Mouse (Mus musculus) WW6 (cell line): ENCODE data around the gene Synm.

ENCODE experiments used
- DNase-seq: peaks from one replicate; pipeline ENCODE4 v3.0.0-alpha.2; 2013; ENCODE audit warnings: low read depth, low spot score

Synm gene

GRCm38 (mm10) chr7:67759629-67759995, at the start of gene Synm:
TSS of gene Synm (minus strand) at chr7:67759742.
- DNase-seq, result peak; percentile 61

- DNase-seq, result no peak
These were observed 44.3 kb upstream of the Synm start for GRCm38 (mm10) chr7:67803857-67804215.

DNA sequence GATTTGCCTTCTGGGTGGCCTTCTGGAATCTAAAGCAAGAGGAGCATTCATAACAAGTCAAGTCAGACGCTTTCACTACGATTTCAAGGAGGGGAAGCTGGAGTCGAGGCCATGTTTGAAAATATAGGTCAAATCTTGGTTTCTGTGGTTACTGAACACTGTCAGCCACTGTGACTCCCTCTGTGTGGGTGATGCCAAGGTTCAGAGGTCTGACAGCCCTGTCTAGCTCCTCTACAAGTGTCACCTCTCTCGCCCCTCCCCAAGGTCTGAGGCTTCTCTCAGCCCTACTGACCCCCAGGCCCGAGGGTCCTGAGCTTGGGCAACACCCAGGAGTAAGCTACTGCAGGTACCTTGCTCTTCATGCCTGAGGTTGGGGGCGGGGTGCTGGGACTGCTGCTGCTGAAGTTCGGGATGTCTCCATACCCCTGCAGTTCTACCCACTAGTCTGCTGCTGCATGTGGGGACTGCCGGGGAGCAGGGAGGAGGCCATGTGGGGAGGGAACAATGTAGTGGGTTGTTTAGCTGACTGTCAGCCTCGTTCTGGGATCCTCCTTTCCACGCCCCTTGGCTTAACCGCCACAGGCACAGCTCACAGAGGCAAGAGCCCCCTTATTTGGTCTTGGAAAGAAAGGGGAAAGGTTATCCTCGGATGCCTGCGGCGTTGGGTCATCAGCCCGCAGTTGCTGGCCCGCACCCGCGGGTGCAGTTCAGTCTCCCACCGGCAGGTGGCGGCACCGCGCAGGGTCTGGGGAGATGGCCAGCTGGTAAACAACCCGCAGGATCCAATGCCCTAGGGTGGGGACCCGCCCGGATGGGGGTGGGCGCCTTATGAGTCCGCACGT, 43.7 kb upstream of the Synm start:
- DNase-seq, result peak; percentile 52

DNA sequence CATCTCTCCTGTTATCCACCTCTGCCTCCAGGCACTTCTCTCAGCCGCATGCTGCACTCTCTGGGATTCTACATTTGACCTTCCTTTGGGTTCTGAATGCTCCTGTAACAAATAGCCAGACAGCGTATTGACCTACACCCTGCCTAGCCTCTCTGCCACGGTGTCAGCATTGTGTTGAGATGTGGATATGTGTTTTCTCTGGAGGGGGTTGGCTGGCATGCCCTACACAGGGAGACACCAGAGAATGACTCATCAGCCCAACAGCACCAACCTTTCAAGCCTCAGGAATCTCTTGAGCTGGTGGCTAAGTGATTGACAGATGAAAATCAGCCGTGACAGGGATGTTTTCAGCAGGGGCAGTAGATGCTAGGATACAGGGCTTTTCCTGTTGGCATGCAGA, 41.5 kb upstream of the Synm start:
- DNase-seq, result no peak

GRCm38 (mm10) chr7:67800547-67800946, 41.0 kb upstream of the Synm start:
- DNase-seq, result no peak

DNA sequence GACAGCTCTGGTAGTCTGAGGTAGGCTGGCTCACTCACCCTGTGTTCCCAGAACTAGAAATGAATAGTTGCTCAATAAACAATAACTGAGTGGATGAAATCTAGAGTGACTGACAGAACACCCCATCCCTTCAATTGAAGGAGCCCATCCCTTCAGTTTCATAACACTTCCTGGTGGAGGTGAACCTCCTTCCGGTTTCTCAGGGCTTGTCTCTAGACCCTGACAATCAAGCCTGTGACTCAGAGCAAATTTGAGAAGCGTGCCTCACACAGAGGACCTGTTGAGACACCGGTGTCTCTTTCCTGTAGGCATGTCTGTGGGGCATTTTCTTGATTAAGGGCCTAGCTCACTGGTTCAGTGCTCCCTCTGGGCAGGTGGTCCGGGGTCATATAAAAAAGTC, 38.9 kb upstream of the Synm start:
- no peak for DNase-seq

DNA sequence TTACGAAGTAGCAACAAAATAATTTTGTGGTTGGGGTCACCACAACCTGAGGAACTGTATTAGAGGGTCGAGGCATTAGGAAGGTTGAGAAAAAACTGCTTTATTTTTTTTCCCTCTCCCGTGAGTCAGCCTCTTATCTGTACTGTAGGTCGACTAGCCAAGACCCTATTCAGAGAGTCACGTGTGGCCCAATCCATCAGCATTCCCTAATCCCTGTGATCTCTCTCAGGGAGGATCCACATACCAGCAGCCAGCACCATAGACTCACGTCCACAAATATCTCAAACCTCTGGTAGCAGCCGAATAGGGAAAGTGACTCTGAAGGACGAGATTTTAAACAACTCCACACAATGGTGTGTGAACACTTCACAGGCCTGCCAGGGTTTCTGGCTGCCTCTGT, 37.5 kb upstream of the Synm start:
- DNase-seq, result no peak

DNA sequence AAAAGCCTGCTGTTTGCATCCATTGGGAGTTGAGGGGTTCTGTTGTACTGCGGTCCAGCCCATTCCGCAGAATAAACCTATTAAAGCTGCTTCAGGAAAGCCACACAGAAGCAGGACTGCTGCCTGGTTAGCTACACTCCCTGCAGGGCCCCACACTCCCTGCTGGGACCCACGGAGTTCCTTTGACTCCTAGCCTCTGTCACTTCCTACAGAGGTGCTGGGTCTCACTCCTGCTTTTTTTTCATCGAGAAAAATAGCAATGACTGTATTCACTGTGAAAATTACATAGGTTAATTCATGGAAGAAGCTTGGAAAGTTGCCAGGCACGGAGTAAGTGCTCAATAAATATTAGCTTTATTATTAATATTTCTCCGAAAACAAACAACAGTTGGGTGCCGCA, 33.9 kb upstream of the Synm start:
- DNase-seq, result no peak

DNA sequence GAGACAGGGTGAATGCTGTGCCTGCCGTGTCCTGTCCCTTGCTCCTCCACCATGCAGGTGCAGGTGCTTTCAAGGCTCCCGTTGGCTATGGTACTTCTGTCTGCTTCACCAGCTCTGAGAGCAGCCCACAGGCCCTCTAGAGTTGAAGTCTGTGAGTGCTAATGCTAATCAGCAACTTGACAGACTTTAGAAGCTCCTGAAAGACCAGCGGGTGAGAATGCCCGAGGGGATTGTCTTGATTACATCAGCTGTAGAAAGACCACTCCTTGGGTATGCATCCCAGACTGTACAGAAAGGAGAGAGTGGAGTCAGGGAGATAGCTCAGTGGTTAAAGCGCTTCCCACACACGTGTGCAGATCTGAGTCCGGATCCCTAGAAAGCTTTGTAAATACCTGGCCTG, 31.7 kb upstream of the Synm start:
- no peak for DNase-seq

GRCm38 (mm10) chr7:67788713-67789112, 29.2 kb upstream of the Synm start:
- DNase-seq, result peak; percentile 29

- no peak for DNase-seq
These were observed 28.3 kb upstream of the Synm start for GRCm38 (mm10) chr7:67787861-67788260.

DNA sequence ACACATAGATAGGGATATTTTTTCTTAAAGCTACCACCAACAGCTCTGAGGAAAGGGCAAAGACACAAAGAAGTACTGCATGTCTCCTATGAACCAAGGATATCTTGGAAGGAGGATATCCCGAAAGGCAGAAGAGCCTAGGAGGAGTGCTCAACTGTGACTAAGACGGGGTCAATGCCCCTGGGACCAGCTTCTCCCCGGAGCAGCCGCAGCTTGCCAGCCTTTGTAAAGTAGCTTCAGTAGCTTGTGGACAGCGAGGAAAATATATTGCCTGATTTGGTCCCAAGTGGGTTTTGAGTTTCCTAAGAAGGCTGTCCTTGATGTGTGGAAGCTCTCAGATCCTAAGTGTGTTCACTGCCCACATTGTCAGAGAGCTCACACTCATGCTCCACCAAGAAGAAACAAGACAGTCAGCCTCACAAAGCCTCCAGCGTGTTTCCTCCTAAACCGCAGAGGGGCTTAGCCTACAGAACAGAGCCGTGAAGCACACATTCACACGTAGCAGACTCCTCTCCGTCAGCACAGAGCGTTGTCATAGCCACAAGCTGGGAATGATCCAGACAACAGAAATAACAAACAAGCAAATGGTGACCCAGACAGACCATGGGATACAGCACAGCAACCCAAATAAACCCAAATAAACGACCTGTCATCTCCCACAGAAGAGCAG, 17.2 kb upstream of the Synm start:
- no peak for DNase-seq

GRCm38 (mm10) chr7:67775623-67776022, 16.1 kb upstream of the Synm start:
- DNase-seq, result no peak

- no peak for DNase-seq
These were observed 12.7 kb upstream of the Synm start for GRCm38 (mm10) chr7:67772231-67772630.

- no peak for DNase-seq
These were observed 9.9 kb upstream of the Synm start for GRCm38 (mm10) chr7:67769487-67769886.

DNA sequence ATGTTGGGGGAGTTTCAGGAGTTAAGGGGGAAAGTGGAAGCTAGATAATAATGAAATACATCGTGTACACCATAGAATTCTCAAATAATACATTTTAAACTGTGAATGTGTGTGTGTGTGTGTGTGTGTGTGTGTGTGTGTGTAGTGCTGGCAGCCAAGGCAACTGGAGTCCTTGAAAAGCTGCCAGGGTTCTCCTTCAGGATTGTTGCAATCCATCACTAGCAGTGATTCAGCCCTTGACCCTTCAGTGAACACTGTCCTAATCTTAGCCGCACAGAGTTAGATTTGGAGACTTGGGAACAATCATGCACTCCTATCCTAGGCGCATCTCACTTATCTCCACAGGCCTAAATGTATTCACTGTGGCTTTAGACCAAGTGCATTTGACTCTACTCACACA, 8.6 kb upstream of the Synm start:
- DNase-seq, result no peak

- DNase-seq, result no peak
These were observed 4.1 kb upstream of the Synm start for GRCm38 (mm10) chr7:67763625-67764024.

DNA sequence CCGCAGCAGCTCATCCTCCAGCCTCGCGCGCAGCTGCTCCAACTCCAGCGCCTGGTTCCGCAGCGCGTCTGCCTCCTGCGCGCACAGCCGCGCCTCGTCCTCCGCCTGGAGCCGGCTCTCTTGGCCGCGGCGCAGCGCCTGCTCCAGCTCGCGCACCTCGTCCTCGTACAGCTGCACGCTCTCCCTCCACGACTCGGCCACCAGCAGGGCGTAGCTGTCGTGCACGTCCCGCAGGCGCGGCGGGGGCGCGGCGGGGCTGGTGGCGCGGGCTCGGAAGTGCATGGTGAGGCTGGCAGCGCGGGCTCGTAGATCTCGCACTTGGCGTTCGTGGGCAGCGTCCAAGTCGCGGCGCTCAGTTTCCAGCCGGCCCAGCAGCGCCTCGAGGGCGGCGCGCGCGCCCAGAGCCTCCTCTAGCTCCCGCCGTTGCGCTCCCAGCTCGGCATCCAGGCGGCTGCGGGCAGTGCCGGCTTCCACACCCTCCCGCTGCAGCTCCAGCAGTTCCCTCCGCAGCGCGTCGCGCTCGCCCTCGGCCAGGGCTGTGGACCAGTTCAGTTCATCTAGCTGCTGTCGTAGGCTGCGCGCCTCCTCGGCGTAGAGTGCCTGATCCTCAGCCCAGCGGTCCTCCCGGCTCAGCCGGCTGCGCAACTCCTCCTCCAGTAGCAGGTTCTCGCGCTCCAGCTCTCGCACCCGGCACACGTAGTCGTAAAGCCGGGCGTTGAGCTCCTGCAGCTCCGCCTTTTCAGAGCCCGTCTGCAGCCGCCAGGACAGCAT, 499 bp downstream of the Synm start:
- peak; percentile 76 for DNase-seq

GRCm38 (mm10) chr7:67758506-67758857, 1.1 kb downstream of the Synm start:
- DNase-seq, result no peak

DNA sequence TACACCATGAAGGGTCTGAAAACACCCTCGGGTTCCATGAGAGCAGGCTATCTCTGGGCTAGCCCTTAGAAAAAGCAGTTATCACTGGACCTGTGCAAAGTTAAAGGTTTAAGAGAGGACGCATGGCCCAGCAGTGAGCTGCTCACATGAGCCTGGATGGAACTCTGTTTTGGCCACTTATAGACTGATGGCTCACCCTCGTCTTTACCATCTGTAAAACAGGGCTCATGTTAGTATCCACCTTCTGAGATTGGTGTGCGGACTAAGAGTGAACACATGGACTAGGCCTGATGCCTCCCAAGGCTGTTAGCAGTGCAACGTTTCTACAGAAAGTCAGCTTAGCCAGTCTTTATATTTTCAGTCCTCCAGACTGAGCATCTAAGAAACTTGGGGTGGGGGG, 2.9 kb downstream of the Synm start:
- no peak for DNase-seq

GRCm38 (mm10) chr7:67755366-67755765, 4.2 kb downstream of the Synm start:
- DNase-seq, result no peak

DNA sequence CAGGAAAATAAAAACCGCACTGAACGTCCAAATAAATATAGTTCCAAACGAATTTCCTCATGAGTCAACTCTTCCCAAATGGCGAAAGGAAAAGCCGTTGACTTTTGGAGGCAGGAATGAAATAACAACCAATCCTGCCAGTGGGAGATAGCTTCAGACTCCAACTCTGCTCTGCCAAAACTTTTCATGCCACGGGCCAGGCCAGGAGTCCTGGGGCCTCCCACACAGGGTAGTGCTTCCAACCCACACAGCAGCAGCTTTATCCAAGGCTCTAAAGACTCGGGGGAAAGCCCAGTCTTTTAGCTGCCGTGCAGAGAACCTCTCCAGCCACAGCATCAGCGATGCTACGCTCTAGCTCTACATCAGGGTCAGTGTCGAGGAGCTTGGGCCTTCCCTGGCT, 4.9 kb downstream of the Synm start:
- no peak for DNase-seq
